Mouse (Mus musculus): ENCODE measurements at regions not wholly inside any gene's neighbourhood (a gene's known extent, or its start where the extent isn't known, plus 50 kb on each side); places are given as distances from the start of the nearest gene placed in this dataset.

DNA sequence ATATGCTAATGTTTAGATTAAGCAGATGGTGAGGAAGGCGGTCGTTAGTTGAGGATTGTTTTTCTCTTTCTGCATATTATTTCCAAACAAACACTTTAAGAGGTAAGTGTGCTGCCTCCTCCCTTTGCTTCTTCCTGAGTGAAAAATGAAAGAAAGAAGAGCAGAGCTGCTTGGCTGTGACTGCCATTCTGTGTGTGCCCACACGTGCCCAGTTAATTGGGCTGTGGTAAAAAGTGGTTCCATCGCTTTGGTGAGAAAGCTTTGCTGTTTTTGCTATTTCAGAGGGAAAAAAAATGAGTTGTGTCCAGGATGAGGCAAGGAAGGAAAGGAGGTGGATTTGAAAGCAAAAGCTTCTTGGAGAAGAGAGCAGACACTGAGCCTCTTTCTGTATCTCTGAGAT lies 360.9 kb upstream of the Pkn2 start:
- Histone ChIP-seq H3K27ac (ENCODE audit: poor library complexity, severe bottlenecking) (no peak overlapping the region), H3K4me1 (replicated peaks) (no peaks in the 10 kb centered on the region), H3K9me3 (replicated peaks) (no peaks in the 10 kb centered on the region), H3K36me3 (no peaks in the 10 kb centered on the region), H3K9ac (no peak overlapping the region), H3K4me3 (no peak overlapping the region), H3K27me3 (replicated peaks) (no peaks in the 10 kb centered on the region), H3K4me2 (no peak overlapping the region)
- 62% methylated on average over 4 of the region's 4 CpGs for WGBS
- no peak for ATAC-seq (ENCODE audit: insufficient number of reproducible peaks, low FRiP score)

DNA sequence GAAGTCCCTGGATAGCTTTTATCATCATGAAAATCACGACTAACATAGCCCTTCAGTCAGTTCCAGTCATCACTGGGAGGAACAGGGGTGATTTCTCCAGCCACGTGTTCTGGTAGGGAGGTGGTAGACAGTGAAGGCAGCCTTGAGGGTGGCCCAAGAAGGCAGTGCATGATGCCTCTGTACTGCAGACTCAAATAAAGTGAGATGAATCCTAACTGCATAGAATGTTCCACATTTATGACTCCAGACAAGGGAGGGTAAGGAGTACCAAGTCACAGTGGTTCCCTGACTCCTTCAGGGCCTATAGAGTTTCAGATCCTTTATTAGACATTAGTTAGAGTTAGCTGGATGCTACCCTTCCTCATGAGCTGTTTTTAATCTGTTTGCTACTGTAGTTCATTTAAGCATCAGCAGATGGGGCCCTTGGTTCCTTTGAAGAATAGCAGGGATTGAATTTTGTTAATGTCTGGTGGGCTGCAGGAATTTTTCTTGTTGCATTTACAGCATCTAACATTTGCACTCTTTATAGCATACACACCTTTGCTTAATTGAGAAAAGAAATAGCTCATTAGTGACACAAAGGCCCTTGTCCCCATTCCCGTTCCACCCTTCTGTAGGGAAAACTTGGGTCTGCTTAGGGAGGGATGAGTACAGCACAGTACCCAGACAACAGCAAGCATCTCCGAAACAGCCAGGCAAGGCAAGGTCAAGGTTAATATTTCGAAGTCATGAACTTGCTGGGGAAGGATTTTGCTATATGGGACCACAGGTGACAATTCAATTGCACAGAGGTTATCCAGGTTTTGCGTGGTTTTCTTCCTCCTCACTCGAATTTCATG lies 359.0 kb upstream of the Pkn2 start:
- ATAC-seq (ENCODE audit: insufficient number of reproducible peaks, low FRiP score), result no peak
- Histone ChIP-seq H3K36me3 (no peaks in the 10 kb centered on the region), H3K9ac (no peak overlapping the region), H3K4me2 (no peak overlapping the region), H3K4me3 (no peak overlapping the region), H3K27me3 (replicated peaks) (no peaks in the 10 kb centered on the region), H3K4me1 (replicated peaks) (no peaks in the 10 kb centered on the region), H3K9me3 (replicated peaks) (no peaks in the 10 kb centered on the region), H3K27ac (ENCODE audit: poor library complexity, severe bottlenecking) (no peak overlapping the region)
- 73% methylated on average over 7 of the region's 7 CpGs for WGBS

DNA sequence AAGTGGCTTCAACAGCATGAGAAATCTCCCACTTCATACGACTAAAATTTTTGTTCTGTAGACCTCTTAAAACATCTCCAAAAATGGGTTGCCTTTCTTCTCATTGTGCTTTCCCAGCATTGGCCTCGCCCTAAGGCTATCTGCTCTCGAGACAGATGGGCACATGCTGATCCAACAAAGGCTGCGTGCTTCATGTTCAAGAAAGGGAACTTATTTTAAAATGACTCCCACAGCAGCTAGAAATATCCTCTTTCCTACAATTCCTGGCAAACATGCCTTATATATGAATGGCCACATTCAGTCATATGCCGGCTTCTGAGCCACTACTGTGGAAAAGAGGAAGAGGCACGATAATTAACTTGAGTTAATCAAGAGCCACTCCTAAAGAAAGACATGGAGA lies 356.7 kb upstream of the Pkn2 start:
- Histone ChIP-seq H3K27me3 (replicated peaks) (no peaks in the 10 kb centered on the region), H3K36me3 (no peaks in the 10 kb centered on the region), H3K9ac (no peak overlapping the region), H3K4me2 (no peak overlapping the region), H3K9me3 (replicated peaks) (no peaks in the 10 kb centered on the region), H3K4me1 (replicated peaks) (no peaks in the 10 kb centered on the region), H3K4me3 (no peak overlapping the region), H3K27ac (ENCODE audit: poor library complexity, severe bottlenecking) (no peak overlapping the region)
- 82% methylated on average over 6 of the region's 6 CpGs for WGBS
- no peak for ATAC-seq (ENCODE audit: insufficient number of reproducible peaks, low FRiP score)

DNA sequence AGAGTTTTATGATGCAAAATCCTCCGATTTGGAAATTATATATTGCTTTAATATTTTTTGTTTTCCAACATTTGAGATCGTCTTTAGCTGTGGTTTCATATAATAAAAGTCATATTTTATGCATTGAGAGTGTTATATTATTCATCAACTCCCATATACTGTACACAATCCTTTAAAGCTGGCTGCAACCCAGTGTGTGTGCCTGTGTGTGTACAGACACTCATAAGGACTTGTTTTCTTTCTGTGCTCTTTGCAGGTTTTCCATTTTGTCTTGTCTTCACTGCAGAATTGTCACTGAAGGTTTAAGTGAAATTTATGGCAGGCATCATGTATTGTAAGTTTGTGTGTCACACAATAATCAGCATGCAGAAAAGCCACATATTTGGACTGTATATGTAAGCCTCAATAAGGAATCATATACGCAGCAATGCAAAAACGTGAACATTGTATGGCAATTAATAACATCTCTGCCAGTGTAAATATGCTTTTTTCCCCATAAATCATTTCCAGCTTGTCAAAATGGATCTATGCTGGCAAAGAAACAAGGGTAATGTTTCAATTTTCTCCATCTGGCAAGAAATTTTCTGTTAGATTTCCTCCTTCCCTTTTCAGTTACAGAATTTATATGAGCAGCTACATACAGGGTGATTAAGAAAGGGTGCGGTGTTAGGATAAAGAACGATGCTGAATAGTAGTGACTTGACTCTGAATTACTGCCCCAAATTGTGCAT lies 342.4 kb upstream of the Pkn2 start:
- Histone ChIP-seq H3K4me3 (no peak overlapping the region), H3K27me3 (replicated peaks) (no peaks in the 10 kb centered on the region), H3K9ac (no peak overlapping the region), H3K9me3 (replicated peaks) (no peaks in the 10 kb centered on the region), H3K4me2 (no peak overlapping the region), H3K4me1 (replicated peaks) (no peaks in the 10 kb centered on the region), H3K27ac (ENCODE audit: poor library complexity, severe bottlenecking) (no peak overlapping the region), H3K36me3 (no peaks in the 10 kb centered on the region)
- no peak for ATAC-seq (ENCODE audit: insufficient number of reproducible peaks, low FRiP score)
- 81% methylated on average over 6 of the region's 6 CpGs for WGBS

DNA sequence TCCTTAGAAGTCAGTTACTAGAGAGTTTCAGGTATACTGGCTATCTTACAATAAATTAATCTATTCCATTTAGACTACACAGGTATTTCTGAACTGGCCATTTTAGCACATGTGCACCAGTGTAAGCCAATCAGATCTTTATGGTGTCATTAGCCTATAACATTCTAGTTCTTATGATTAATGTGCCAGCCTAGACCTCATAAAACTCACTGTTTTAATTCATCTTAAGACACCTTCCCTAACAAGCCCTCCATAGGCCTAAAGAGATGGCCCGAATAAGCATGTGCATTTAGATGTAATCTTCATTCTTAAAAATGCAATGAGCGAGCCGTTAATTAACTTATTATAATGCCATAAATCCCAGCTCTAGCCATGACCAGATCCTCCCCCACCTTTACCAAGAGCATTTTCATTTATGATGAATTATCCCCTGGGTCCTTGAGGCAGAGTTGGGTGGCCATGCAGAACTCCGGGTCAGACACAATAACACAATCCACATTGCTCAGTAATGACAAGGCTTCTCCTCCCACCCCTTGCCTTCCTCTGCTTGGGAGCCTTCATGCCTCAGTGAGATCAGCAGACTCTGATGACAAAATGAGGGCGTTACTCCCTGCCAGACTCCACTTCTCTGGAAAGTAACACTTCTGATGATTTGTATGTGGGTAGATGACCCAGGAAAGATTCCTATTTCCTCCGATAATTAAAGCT lies 311.6 kb upstream of the Pkn2 start:
- no peak overlapping the region for H3K27ac ChIP-seq (ENCODE audit: poor library complexity, severe bottlenecking)
- no peak overlapping the region for H3K9ac ChIP-seq
- H3K36me3 ChIP-seq, result no peaks in the 10 kb centered on the region
- no peaks in the 10 kb centered on the region for H3K9me3 ChIP-seq (replicated peaks)
- H3K27me3 ChIP-seq (replicated peaks), result no peaks in the 10 kb centered on the region
- 75% methylated on average over 6 of the region's 6 CpGs for WGBS
- H3K4me2 ChIP-seq, result no peak overlapping the region
- ATAC-seq (ENCODE audit: insufficient number of reproducible peaks, low FRiP score), result no peak
- H3K4me1 ChIP-seq (replicated peaks), result no peaks in the 10 kb centered on the region
- H3K4me3 ChIP-seq, result no peak overlapping the region

DNA sequence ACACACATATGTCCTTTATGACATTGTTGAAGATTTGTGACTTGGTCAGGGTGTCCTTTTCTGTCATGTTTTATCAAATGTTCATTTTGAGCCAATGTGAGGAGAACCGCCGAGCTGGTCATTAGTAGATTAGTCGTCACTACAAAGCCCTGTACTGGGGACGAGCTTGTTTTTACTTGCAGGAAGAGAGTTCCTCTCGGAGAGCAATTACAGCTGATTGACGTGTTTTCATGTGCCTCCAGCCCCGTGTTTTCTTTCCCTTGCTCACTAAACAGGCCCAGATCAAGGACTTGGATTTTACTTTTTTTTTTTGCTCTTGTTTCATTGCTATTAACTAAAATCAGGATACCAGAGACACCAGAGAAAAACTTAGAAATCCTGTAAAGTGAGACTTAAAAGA lies 307.1 kb upstream of the Pkn2 start:
- H3K4me1 ChIP-seq (replicated peaks), result no peaks in the 10 kb centered on the region
- H3K4me2 ChIP-seq, result no peak overlapping the region
- 40% methylated on average over 7 of the region's 7 CpGs for WGBS
- H3K36me3 ChIP-seq, result no peaks in the 10 kb centered on the region
- H3K9ac ChIP-seq, result no peak overlapping the region
- no peak overlapping the region for H3K4me3 ChIP-seq
- no peak for ATAC-seq (ENCODE audit: insufficient number of reproducible peaks, low FRiP score)
- no peaks in the 10 kb centered on the region for H3K9me3 ChIP-seq (replicated peaks)
- no peaks in the 10 kb centered on the region for H3K27me3 ChIP-seq (replicated peaks)
- H3K27ac ChIP-seq (ENCODE audit: poor library complexity, severe bottlenecking), result no peak overlapping the region

DNA sequence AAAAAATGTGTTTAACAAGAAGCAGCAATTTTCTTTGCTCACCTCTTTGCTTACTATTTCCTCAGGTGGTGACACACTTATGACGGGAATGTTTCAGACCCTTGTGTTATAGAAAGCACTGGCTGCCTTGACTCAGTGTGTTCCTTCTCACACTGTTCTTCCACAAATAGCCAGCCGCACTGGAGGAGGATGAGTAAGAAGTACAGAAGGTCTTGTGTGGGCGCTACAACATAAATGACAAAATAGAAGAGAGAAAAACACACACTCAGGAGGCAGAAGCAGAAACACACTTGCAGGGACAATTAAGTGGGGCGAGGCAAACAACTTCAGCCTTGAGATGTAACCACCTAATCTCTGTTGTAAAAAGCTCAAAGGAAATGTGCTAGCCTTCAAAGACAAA lies 292.2 kb upstream of the Pkn2 start:
- Histone ChIP-seq H3K4me1 (replicated peaks) (no peaks in the 10 kb centered on the region), H3K4me3 (no peak overlapping the region), H3K9ac (no peak overlapping the region), H3K9me3 (replicated peaks) (no peaks in the 10 kb centered on the region), H3K4me2 (no peak overlapping the region), H3K27ac (ENCODE audit: poor library complexity, severe bottlenecking) (no peak overlapping the region), H3K36me3 (no peaks in the 10 kb centered on the region), H3K27me3 (replicated peaks) (no peaks in the 10 kb centered on the region)
- ATAC-seq (ENCODE audit: insufficient number of reproducible peaks, low FRiP score), result no peak
- 81% methylated on average over 4 of the region's 4 CpGs for WGBS

DNA sequence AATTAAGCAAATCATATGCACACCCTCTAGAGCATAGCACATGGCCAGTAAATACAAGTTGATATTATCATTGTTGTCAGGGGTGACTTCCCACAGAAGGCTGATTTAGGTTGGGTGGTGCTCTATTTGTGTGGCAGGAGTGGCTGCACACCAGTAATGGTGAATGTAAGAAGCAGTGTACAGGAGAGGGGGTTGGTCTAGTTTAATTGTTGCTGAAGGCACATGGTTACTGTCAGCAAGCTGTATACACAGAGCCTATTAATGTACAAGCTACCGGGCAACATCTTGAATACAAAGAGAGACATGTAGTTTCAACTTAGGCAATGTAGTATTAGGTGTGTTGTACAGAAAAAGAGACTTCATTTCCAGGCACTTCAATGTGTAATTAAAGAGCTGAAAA lies 280.6 kb upstream of the Pkn2 start:
- Histone ChIP-seq H3K4me3 (no peak overlapping the region), H3K4me1 (replicated peaks) (no peaks in the 10 kb centered on the region), H3K4me2 (no peak overlapping the region), H3K9ac (no peak overlapping the region), H3K27ac (ENCODE audit: poor library complexity, severe bottlenecking) (no peak overlapping the region), H3K27me3 (replicated peaks) (no peaks in the 10 kb centered on the region), H3K9me3 (replicated peaks) (no peaks in the 10 kb centered on the region), H3K36me3 (no peaks in the 10 kb centered on the region)
- ATAC-seq (ENCODE audit: insufficient number of reproducible peaks, low FRiP score), result no peak
- 76% methylated on average over 1 of the region's 1 CpGs for WGBS

DNA sequence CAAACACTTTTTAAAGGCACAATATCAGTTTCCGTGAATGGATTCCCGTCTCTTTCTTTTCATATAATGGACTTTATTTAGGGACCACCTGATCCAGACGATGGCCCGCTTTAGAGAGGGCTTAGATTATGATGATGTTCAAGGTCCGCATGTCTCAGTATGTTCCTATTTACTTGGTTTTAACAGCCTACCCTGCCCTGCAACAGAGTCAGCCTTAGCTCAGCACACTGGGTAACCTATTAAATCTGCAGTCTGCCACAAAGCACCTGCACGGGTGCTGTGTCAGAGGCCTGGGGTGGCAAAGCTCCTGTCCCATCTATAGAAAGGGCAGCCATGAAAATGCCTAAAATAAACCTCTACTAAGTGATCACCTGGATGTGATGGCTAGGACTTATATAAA lies 280.2 kb upstream of the Pkn2 start:
- no peaks in the 10 kb centered on the region for H3K4me1 ChIP-seq (replicated peaks)
- ATAC-seq (ENCODE audit: insufficient number of reproducible peaks, low FRiP score), result no peak
- no peak overlapping the region for H3K4me2 ChIP-seq
- no peaks in the 10 kb centered on the region for H3K36me3 ChIP-seq
- no peak overlapping the region for H3K27ac ChIP-seq (ENCODE audit: poor library complexity, severe bottlenecking)
- 86% methylated on average over 6 of the region's 6 CpGs for WGBS
- no peaks in the 10 kb centered on the region for H3K27me3 ChIP-seq (replicated peaks)
- no peak overlapping the region for H3K4me3 ChIP-seq
- no peaks in the 10 kb centered on the region for H3K9me3 ChIP-seq (replicated peaks)
- no peak overlapping the region for H3K9ac ChIP-seq

DNA sequence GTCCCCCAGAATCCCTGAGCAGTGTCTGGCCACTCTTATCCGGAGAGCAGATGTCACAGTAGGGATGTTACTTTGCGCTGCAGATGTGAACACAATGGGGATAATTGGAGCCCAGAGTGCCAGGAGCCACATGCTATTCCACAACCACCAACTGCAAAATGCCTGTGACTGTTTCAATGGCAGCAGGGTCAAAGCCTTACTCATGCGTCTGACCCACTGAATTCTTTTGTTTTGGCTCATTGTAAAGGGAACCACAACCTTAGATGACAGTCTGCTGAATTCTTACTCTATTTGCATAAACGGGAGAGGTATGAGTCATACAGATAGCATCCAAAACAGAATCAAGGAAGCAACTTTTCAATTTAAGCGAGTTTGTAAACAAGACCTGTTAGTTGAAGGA lies 276.8 kb upstream of the Pkn2 start:
- Histone ChIP-seq H3K27me3 (replicated peaks) (no peaks in the 10 kb centered on the region), H3K4me1 (replicated peaks) (no peaks in the 10 kb centered on the region), H3K27ac (ENCODE audit: poor library complexity, severe bottlenecking) (no peak overlapping the region), H3K36me3 (no peaks in the 10 kb centered on the region), H3K4me3 (no peak overlapping the region), H3K4me2 (no peak overlapping the region), H3K9ac (no peak overlapping the region), H3K9me3 (replicated peaks) (no peaks in the 10 kb centered on the region)
- 43% methylated on average over 5 of the region's 5 CpGs for WGBS
- no peak for ATAC-seq (ENCODE audit: insufficient number of reproducible peaks, low FRiP score)

DNA sequence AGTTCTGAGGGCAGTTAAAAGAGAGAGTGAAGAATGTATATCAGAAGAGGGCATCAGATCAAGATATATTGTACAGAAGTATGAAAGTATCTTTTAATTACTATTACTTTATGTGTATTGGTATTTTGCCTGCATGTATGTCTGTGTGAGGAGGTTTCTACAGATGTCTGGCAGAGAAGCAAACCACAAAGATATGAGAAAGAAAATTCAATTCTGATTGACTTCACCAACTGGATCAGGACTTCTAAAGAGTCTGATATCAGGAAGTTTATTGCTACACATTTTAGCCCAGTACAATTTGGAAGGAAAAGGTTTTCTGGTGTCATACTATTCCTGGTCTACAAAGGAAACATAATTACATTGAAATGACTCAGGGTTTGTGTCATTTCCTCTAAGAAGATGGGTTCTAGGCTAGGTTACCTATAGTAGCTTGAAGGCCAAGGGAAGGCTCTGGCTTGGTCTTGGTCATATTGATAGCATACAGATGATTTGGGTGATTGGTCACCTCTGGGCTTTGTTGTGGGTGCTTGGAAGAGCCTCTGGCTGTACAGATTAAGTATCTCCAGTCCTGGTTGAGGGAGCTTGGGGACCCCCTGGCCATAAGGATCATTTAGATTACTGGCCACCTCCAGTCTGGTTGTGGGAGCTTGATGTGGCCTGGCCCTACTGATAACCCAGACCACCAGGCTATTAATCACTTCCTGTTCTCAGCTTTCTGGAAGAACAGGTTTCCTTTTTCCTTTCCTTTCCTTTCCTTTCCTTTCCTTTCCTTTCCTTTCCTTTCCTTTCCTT lies 275.1 kb upstream of the Pkn2 start:
- ATAC-seq (ENCODE audit: insufficient number of reproducible peaks, low FRiP score), result no peak
- Histone ChIP-seq H3K9me3 (replicated peaks) (no peaks in the 10 kb centered on the region), H3K4me1 (replicated peaks) (no peaks in the 10 kb centered on the region), H3K36me3 (no peaks in the 10 kb centered on the region), H3K4me2 (no peak overlapping the region), H3K27ac (ENCODE audit: poor library complexity, severe bottlenecking) (no peak overlapping the region), H3K9ac (no peak overlapping the region), H3K4me3 (no peak overlapping the region), H3K27me3 (replicated peaks) (no peaks in the 10 kb centered on the region)
